Mouse (Mus musculus) spleen, embryonic (tissue): ENCODE measurements around the gene Ccdc62.

Source experiments
- CTCF ChIA-PET: fragments of 350-600 bp; sonication (Branson Sonifier 250); formaldehyde crosslinking; loops from one replicate; lab custom pipeline; 2022; lab: Charles Lee

The Ccdc62 gene

GRCm38 (mm10) chr5:124017941-124018340 lies 87.5 kb downstream of the Ccdc62 start:
- CTCF ChIA-PET: interaction anchor here (0.5 to 1.9 kb wide), 2 partner anchors 14 to 22 kb away, joined by 4 read pairs; no protein-coding TSS in a partner anchor

DNA sequence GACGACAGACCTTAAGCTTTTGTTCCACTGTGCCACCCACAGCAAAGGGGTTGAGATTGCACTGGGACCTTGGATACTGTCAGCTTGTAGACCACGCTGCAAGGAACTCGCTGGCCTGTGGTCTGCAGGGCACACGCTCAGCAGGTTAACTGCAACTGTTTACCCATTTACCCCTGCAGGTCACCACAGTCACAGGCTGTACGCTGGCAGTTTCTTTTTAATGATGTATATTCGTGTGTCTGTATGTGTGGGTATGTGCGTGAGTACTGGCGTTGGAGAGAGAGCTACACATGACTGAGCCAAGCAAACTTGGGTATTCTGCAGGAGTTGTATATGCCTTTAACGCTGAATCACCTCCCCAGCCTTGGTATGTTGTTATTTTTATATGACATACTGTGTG lies 88.2 kb downstream of the Ccdc62 start:
- CTCF ChIA-PET: interaction anchor here (1.2 to 1.9 kb wide), 3 partner anchors 12 to 20 kb away, joined by 3 to 4 read pairs (median 3); no protein-coding TSS in a partner anchor
